Mouse (Mus musculus) heart, embryonic 13.5 days (tissue): ENCODE results near the gene Klk13. TPM values are rescaled to one million over a fixed set of nuclear protein-coding genes. Genes with fewer than 3 reads are reported as not detected.
A peak's percentile ranks its signal among the peaks of the same experiment; 100 is the strongest.

Experiments
- ATAC-seq: fragments of 200-750 bp; cut with Nextera tagmentation; 2 replicates; pipeline ENCODE4 v1.8.0; 2017; ENCODE audit warnings: moderate TSS enrichment; ENCODE audit not compliant: insufficient number of reproducible peaks, low FRiP score, low TSS enrichment; ENCODE audit errors: extremely low read depth
- H3K27ac ChIP-seq: fragments of 300-500 bp; sonication (generic); replicated peaks from 2 replicates; pipeline ENCODE4 v1.5.1; 2015; ENCODE audit warnings: moderate library complexity, mild to moderate bottlenecking, inconsistent platforms
- H3K27me3 ChIP-seq: fragments of 300-500 bp; sonication (generic); replicated peaks from 2 replicates; pipeline ENCODE4 v1.6.1; 2015; ENCODE audit warnings: mild to moderate bottlenecking, inconsistent platforms
- H3K36me3 ChIP-seq: fragments of 300-500 bp; sonication (generic); 2 replicates; pipeline ENCODE4 v1.6.1; 2015; ENCODE audit warnings: mild to moderate bottlenecking, inconsistent platforms
- H3K4me1 ChIP-seq: fragments of 300-500 bp; sonication (generic); 2 replicates; pipeline ENCODE4 v1.6.1; 2015; ENCODE audit warnings: inconsistent platforms
- H3K4me2 ChIP-seq: fragments of 300-500 bp; sonication (generic); 2 replicates; pipeline ENCODE4 v1.6.1; 2015; ENCODE audit warnings: inconsistent platforms, mild to moderate bottlenecking, moderate library complexity
- H3K4me3 ChIP-seq: fragments of 300-500 bp; sonication (generic); 2 replicates; pipeline ENCODE4 v1.5.1; 2015; ENCODE audit warnings: moderate library complexity, mild to moderate bottlenecking, inconsistent platforms
- H3K9ac ChIP-seq: fragments of 300-500 bp; sonication (generic); 2 replicates; pipeline ENCODE4 v1.6.1; 2015; ENCODE audit warnings: inconsistent platforms, mild to moderate bottlenecking, moderate library complexity
- H3K9me3 ChIP-seq: fragments of 300-500 bp; sonication (generic); 2 replicates; pipeline ENCODE4 v1.6.1; 2016; ENCODE audit warnings: inconsistent platforms
- WGBS: fragments of 180-500 bp; shearing (Covaris S2); methylation state at CpG from one replicate; pipeline ENCODE4 v1.1.7; 2015; ENCODE audit warnings: mixed read lengths; 5-methylcytosine and 5-hydroxymethylcytosine counted together
- polyA plus RNA-seq: library from polyadenylated mRNA; unstranded; fragments of >200 nt; fragmentation: Nextera tagmentation; extraction: Ambion mirVana; gene quantifications from 2 replicates; pipeline ENCODE4 v1.2.1, GENCODE M21; 2015

The Klk13 gene
- polyA plus RNA-seq, 1 experiment from 2014 or later, result not detected

DNA sequence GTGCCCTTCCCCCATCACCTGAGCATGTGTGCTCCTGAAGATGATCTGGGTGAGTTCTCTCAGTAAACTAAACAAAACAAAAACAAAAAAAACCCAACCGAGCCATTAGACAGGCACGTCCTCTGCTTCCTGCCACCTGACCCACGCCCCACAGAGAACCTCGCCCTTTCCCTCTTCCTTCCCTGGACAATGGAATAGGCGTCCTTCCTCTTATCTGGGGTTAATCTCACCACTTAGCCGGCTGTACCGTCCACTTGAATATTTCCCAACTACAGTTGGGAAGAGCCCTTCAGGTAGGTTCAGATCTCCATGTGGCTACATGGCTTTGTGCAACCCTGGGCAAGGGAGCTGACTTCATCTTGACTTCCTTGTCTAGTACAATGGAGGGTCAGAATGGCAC, 27.3 kb upstream of the Klk13 start:
- Histone ChIP-seq H3K9ac (no peak overlapping the region), H3K9me3 (no peaks in the 10 kb centered on the region), H3K4me3 (no peak overlapping the region), H3K4me1 (no peaks in the 10 kb centered on the region), H3K4me2 (no peak overlapping the region), H3K36me3 (no peaks in the 10 kb centered on the region), H3K27me3 (no peaks in the 10 kb centered on the region), H3K27ac (no peak overlapping the region)
- ATAC-seq, result no peak
- 43% methylated on average over 7 of the region's 7 CpGs for WGBS

DNA sequence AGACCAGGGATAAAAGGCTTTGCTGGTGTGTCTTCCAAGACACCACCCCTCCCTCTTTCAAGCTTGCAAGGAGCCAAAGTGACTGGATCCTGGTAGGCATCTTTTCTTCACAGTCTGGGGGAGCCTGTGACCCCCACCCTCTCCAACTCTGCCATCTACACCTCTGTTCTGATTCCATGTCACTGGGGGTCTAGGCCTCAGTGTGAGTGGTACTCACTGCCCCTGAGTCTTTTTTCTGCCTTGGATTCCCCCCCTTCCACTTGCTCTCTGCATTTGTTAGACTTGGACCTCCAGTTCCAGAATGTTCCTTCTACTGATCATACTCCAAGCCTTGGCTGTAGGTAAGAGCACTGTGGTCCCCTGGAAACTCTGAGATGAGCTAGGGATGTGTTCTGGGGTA, 22.2 kb upstream of the Klk13 start, which contains the start of gene Klk14:
TSS of gene Klk14 (plus strand) at position 301 of the 400 bp plus-strand sequence.
- H3K4me1 ChIP-seq, result no peaks in the 10 kb centered on the region
- H3K36me3 ChIP-seq, result no peaks in the 10 kb centered on the region
- H3K9ac ChIP-seq, result no peak within 1 kb of the TSS
- H3K27me3 ChIP-seq, result no peaks in the 10 kb centered on the region
- ATAC-seq, result no peak
- H3K27ac ChIP-seq, result no peak within 1 kb of the TSS
- H3K4me2 ChIP-seq, result no peak within 1 kb of the TSS
- no peak within 1 kb of the TSS for H3K4me3 ChIP-seq
- no peaks in the 10 kb centered on the region for H3K9me3 ChIP-seq

DNA sequence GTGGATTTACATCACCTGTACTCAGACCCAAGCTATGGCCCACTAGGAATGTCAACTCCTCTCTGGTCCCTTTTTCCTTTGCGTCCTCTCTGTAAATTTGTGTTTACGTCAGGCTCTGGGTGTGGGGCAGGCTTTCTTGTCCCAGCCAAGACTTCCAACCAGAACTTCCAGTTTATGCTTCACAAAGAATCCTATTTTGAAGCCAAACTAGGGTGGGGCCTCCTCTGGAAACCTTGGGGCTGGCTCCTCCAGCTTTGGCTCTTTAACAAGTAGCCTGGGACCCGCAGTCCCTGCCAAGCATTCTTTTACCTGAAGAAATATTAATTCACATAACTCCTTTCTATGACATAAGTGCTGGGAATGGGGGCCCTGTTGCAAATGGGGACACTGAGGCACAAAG, 2.3 kb upstream of the Klk13 start:
- Histone ChIP-seq H3K4me2 (no peak overlapping the region), H3K9ac (no peak overlapping the region), H3K27ac (no peak overlapping the region), H3K9me3 (no peaks in the 10 kb centered on the region), H3K4me3 (no peak overlapping the region), H3K4me1 (peaks cover 12% of the 10 kb centered on the region), H3K36me3 (no peaks in the 10 kb centered on the region), H3K27me3 (peaks cover 11% of the 10 kb centered on the region)
- ATAC-seq, result no peak
- 76% methylated on average over 3 of the region's 3 CpGs for WGBS

DNA sequence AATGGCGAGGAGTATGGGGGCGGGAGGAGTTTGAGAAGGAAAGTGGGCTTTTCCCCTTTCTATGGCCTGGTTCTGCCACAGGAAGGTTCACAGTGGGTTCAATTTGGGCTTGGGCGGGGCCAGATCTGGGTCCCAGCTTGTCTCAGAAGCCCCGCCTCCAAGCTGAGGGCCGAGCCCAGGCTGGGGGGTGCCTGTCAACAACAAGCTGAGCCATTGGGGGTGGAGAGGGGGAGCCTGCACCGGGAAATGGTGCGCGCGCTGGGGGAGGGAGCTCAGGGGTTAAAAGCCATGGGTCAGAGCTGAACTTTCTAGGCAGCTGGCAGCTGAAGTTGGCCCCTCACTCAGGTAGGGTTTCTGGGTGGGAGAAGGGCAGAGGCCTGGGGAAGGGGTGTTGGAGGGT, 550 bp downstream of the Klk13 start:
- Histone ChIP-seq H3K4me2 (peak overlapping the region; percentile 50), H3K36me3 (no peaks in the 10 kb centered on the region), H3K27ac (no peak overlapping the region), H3K4me1 (peaks cover 12% of the 10 kb centered on the region), H3K27me3 (peaks cover 11% of the 10 kb centered on the region), H3K9ac (no peak overlapping the region), H3K4me3 (0 out of 2 replicates have a peak overlapping the region, but pooled peaks have one; percentile 12), H3K9me3 (no peaks in the 10 kb centered on the region)
- no peak for ATAC-seq
- 4% methylated on average over 9 of the region's 9 CpGs for WGBS

DNA sequence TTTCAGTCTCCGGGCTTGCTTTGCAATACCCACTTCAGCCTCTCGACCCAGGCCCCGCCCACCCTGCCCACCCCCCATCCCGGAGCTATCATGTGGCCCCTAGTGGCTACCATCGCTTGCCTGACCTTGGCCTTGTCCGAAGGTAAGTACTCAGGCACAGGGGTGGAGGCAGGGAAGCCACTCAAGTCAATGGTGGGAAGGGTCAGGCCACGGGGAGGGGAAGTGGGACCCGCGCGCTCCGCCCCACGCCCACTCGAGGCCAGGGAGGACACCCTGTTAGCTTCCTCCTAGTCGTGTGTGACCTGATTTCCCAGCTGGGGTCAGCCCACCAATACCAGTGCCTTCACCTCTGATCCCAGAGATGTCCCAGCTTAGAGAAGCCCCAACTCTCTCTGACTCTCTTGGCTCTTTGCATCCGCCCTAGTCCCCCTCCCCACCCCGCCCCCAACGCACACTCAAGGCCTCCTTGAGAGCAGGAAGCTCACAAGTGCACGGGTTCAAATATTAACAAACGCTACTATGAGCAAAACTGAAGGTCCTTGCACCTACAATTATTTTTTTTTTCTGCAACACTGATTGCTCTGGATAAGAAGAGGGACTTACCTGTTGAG, 1.5 kb downstream of the Klk13 start:
- WGBS, result 9% methylated on average over 19 of the region's 19 CpGs
- Histone ChIP-seq H3K9me3 (no peaks in the 10 kb centered on the region), H3K27me3 (peaks cover 11% of the 10 kb centered on the region), H3K4me2 (peak overlapping the region; percentile 50), H3K4me3 (0 out of 2 replicates have a peak overlapping the region, but pooled peaks have one; percentile 2), H3K27ac (no peak overlapping the region), H3K9ac (no peak overlapping the region), H3K4me1 (peaks cover 12% of the 10 kb centered on the region), H3K36me3 (no peaks in the 10 kb centered on the region)
- ATAC-seq, result no peak

DNA sequence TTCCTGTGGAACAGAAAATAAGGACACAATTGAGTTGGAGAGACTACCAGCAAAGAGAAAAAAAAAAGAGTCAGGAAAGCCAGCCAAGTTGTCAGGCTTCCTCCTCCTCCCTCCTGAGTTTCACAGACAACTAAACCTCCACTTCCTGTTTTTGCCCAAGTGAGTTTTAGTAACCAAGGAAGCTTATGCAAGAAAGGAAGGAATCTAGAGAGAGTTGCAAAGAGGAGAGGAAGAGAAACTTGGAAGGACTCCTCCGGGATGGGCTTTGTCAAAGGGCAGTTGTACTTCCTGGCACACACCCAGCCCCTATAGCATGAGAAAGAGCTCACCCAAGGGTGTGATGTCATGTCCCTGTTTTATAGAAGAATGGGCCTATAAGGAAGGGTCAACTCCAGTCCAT, 35.4 kb downstream of the Klk13 start:
- 41% methylated on average over 1 of the region's 1 CpGs for WGBS
- H3K27ac ChIP-seq, result peak overlapping the region; percentile 42; the same call in 1 of the 2 replicates
- H3K4me1 ChIP-seq, result no peaks in the 10 kb centered on the region
- no peak overlapping the region for H3K4me2 ChIP-seq
- no peaks in the 10 kb centered on the region for H3K9me3 ChIP-seq
- no peak for ATAC-seq
- no peaks in the 10 kb centered on the region for H3K27me3 ChIP-seq
- H3K9ac ChIP-seq, result no peak overlapping the region
- H3K36me3 ChIP-seq, result no peaks in the 10 kb centered on the region
- no peak overlapping the region for H3K4me3 ChIP-seq

DNA sequence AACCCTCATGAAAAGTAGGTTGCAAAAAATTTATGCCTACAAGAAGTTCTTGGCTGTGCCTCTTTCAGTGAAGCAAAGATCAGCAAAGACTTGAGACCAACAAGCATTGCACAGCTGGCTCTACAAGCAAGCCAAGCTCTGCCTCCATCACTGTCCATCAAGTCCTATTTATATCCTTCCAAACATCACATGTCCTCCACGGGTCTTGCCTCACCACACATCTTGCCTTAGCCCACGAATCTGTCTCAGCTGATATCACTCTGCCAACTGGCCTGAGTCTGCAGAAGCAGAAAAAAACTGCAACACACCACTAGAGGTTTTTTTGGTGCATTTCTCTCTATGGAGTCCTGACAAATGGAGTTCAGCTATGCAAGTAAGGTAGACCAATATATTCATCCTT, 40.4 kb downstream of the Klk13 start:
- Histone ChIP-seq H3K9me3 (no peaks in the 10 kb centered on the region), H3K9ac (no peak overlapping the region), H3K36me3 (no peaks in the 10 kb centered on the region), H3K4me3 (no peak overlapping the region), H3K27ac (no peak overlapping the region), H3K27me3 (no peaks in the 10 kb centered on the region), H3K4me2 (no peak overlapping the region), H3K4me1 (no peaks in the 10 kb centered on the region)
- no peak for ATAC-seq
- WGBS, result 33% methylated on average over 2 of the region's 2 CpGs

DNA sequence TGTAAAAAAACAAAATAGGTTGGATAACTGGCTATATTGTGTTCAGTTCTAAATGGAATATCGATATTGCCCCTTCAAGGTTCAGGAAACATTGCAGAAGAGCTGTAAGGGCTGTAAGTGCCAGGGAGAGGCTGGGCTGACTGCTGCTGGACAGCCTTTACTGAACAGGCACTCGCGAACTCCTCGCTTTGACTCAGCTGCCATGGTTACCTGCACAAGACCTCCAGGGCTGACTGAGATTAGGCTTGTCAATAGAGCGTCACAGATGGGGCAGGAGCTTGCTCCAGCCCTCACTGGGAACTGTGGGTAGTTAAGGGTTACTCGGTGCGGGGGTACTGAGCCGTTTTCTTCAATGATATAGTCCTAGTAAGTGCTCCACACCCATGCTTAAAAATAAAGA, 54.1 kb downstream of the Klk13 start:
- Histone ChIP-seq H3K4me2 (no peak overlapping the region), H3K9ac (no peak overlapping the region), H3K27ac (no peak overlapping the region)

DNA sequence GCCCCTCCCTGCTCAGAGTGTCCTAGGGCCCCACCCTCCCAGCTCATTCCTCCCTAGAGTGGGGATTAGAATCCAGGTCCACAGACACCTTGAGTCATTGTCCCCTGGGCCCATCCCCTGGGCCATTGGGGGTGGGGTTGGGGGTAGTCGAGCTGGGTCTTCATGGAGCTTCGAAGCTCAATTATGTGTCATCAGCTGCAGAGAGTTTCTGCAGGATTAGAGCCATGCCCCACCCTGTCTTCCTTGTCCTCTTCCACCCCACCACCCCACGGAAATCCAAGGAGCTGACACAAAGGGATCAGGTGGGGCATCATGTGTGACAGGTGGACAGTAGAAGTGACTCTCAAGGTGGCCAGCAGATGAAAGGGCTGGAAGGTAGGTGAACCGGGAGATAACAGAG, 56.2 kb downstream of the Klk13 start, which contains the start of gene Klk12:
TSS of gene Klk12 (plus strand) at position 301 of the 400 bp plus-strand sequence.
- H3K27ac ChIP-seq, result no peak within 1 kb of the TSS
- no peaks in the 10 kb centered on the region for H3K9me3 ChIP-seq
- no peak within 1 kb of the TSS for H3K9ac ChIP-seq
- no peak for ATAC-seq
- no peaks in the 10 kb centered on the region for H3K36me3 ChIP-seq
- H3K4me3 ChIP-seq, result no peak within 1 kb of the TSS
- WGBS, result 66% methylated on average over 4 of the region's 4 CpGs
- H3K4me2 ChIP-seq, result no peak within 1 kb of the TSS
- H3K27me3 ChIP-seq, result no peaks in the 10 kb centered on the region
- no peaks in the 10 kb centered on the region for H3K4me1 ChIP-seq

More for the DNA sequence above, 54.1 kb downstream of the Klk13 start:
- no peaks in the 10 kb centered on the region for H3K4me1 ChIP-seq
- ATAC-seq, result no peak
- no peak overlapping the region for H3K4me3 ChIP-seq
- 39% methylated on average over 8 of the region's 8 CpGs for WGBS
- H3K27me3 ChIP-seq, result no peaks in the 10 kb centered on the region
- H3K9me3 ChIP-seq, result no peaks in the 10 kb centered on the region
- H3K36me3 ChIP-seq, result no peaks in the 10 kb centered on the region

DNA sequence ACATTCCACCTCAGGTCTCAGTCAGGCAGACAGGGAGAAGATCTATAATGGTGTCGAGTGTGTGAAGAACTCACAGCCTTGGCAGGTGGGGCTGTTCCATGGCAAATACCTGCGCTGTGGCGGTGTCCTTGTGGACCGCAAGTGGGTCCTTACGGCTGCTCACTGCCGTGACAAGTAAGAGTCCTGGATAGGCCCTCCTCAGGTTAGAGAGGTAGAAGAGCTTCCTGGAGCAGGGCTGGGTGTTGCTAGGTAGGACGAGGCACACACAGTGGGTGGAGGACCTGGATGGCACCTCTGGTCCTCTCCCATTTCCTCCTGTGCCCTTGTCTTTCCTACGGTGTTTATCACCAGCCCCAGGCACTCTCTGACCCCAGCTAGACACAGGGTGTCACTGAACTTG, 57.3 kb downstream of the Klk13 start:
- no peak overlapping the region for H3K4me2 ChIP-seq
- ATAC-seq, result no peak

DNA sequence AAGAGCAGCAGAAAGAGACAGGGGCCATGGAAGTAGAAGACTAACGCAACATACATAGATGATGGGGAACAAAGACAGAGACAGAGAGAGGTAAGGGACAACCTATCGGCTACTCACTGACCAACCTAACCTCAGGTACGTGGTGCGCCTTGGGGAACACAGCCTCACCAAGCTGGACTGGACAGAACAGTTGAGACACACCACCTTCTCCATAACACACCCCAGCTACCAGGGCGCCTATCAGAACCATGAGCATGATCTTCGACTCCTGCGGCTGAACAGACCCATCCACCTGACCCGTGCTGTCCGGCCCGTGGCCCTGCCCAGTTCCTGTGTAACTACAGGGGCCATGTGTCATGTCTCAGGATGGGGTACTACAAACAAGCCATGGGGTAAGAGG, 58.3 kb downstream of the Klk13 start:
- no peaks in the 10 kb centered on the region for H3K27me3 ChIP-seq
- no peak overlapping the region for H3K4me2 ChIP-seq
- ATAC-seq, result no peak
- H3K9ac ChIP-seq, result no peak overlapping the region
- 81% methylated on average over 10 of the region's 10 CpGs for WGBS
- H3K4me3 ChIP-seq, result no peak overlapping the region
- H3K27ac ChIP-seq, result no peak overlapping the region
- no peaks in the 10 kb centered on the region for H3K9me3 ChIP-seq
- no peaks in the 10 kb centered on the region for H3K36me3 ChIP-seq
- H3K4me1 ChIP-seq, result no peaks in the 10 kb centered on the region

More for the DNA sequence above, 57.3 kb downstream of the Klk13 start:
- H3K9me3 ChIP-seq, result no peaks in the 10 kb centered on the region
- no peaks in the 10 kb centered on the region for H3K27me3 ChIP-seq
- no peak overlapping the region for H3K4me3 ChIP-seq
- no peaks in the 10 kb centered on the region for H3K36me3 ChIP-seq
- no peaks in the 10 kb centered on the region for H3K4me1 ChIP-seq
- 86% methylated on average over 8 of the region's 8 CpGs for WGBS
- H3K27ac ChIP-seq, result no peak overlapping the region
- no peak overlapping the region for H3K9ac ChIP-seq

DNA sequence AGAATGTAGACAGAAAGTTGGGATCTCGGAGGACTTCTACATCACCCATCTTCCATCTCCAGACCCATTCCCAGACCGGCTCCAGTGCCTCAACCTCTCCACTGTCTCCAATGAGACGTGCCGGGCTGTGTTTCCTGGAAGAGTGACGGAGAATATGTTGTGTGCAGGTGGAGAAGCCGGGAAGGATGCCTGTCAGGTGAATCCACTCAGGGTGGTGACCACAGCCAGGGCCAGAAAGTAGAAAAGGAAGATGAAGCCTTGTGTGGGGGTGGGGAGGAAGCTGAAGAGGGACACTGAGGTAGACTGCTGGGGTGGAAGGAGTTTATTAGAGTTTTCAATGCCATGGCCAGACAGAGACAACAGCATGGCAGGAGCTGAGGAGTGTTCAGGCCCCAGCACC, 59.5 kb downstream of the Klk13 start:
- H3K9me3 ChIP-seq, result no peaks in the 10 kb centered on the region
- no peak for ATAC-seq
- H3K9ac ChIP-seq, result no peak overlapping the region
- 73% methylated on average over 6 of the region's 6 CpGs for WGBS
- no peaks in the 10 kb centered on the region for H3K36me3 ChIP-seq
- H3K4me2 ChIP-seq, result no peak overlapping the region
- no peak overlapping the region for H3K27ac ChIP-seq
- H3K4me3 ChIP-seq, result no peak overlapping the region
- H3K27me3 ChIP-seq, result no peaks in the 10 kb centered on the region
- H3K4me1 ChIP-seq, result no peaks in the 10 kb centered on the region
